Mouse (Mus musculus): ENCODE measurements at regions not wholly inside any gene's neighbourhood (a gene's known extent, or its start where the extent isn't known, plus 50 kb on each side); places are given as distances from the start of the nearest gene placed in this dataset.

- H3K27ac ChIP-seq: no peak overlapping the region
- H3K9me3 ChIP-seq: no peaks in the 10 kb centered on the region
- no peak overlapping the region for H3K4me2 ChIP-seq (replicated peaks)
- no peak overlapping the region for H3K9ac ChIP-seq
- no peak for ATAC-seq
- H3K36me3 ChIP-seq: no peaks in the 10 kb centered on the region
- WGBS: 64% methylated on average over 5 of the region's 5 CpGs
- H3K4me3 ChIP-seq (replicated peaks): no peak overlapping the region
- no peaks in the 10 kb centered on the region for H3K27me3 ChIP-seq (replicated peaks)
- H3K4me1 ChIP-seq (replicated peaks): no peaks in the 10 kb centered on the region
Measured at GRCm38 (mm10) chr9:41238395-41239096, 77.0 kb upstream of the Ubash3b start.

GRCm38 (mm10) chr9:41237265-41237664 is 75.8 kb upstream of the Ubash3b start:
- Histone ChIP-seq H3K9me3 (no peaks in the 10 kb centered on the region), H3K4me2 (replicated peaks) (no peak overlapping the region), H3K27me3 (replicated peaks) (no peaks in the 10 kb centered on the region), H3K4me3 (replicated peaks) (no peak overlapping the region), H3K36me3 (no peaks in the 10 kb centered on the region), H3K27ac (no peak overlapping the region), H3K4me1 (replicated peaks) (no peaks in the 10 kb centered on the region), H3K9ac (no peak overlapping the region)
- WGBS: 91% methylated on average over 5 of the region's 5 CpGs
- ATAC-seq: no peak

GRCm38 (mm10) chr9:41229225-41229582 is 67.7 kb upstream of the Ubash3b start:
- Histone ChIP-seq H3K9me3 (no peaks in the 10 kb centered on the region), H3K9ac (peak overlapping the region; percentile 56), H3K36me3 (no peaks in the 10 kb centered on the region), H3K27ac (peak overlapping the region; percentile 78), H3K4me3 (replicated peaks) (peak overlapping the region; percentile 44), H3K4me2 (replicated peaks) (peak overlapping the region; percentile 81), H3K4me1 (replicated peaks) (peaks cover 6% of the 10 kb centered on the region; the same call in 1 of the 2 replicates), H3K27me3 (replicated peaks) (no peaks in the 10 kb centered on the region)
- WGBS: 10% methylated on average over 5 of the region's 5 CpGs
- peak; percentile 62; the same call in 1 of the 2 replicates for ATAC-seq

- peak overlapping the region; percentile 44 for H3K4me3 ChIP-seq (replicated peaks)
- H3K27me3 ChIP-seq (replicated peaks): no peaks in the 10 kb centered on the region
- peak overlapping the region; percentile 78 for H3K27ac ChIP-seq
- no peaks in the 10 kb centered on the region for H3K36me3 ChIP-seq
- peak overlapping the region; percentile 56 for H3K9ac ChIP-seq
- WGBS: 4% methylated on average over 29 of the region's 29 CpGs
- ATAC-seq: peak; percentile 96
- no peaks in the 10 kb centered on the region for H3K9me3 ChIP-seq
- H3K4me1 ChIP-seq (replicated peaks): peaks cover 6% of the 10 kb centered on the region; the same call in 1 of the 2 replicates
- peak overlapping the region; percentile 81 for H3K4me2 ChIP-seq (replicated peaks)
Measured at GRCm38 (mm10) chr9:41228425-41229224, 67.1 kb upstream of the Ubash3b start.

- Histone ChIP-seq H3K4me1 (replicated peaks) (no peaks in the 10 kb centered on the region), H3K27me3 (replicated peaks) (no peaks in the 10 kb centered on the region), H3K4me3 (replicated peaks) (no peak overlapping the region), H3K9me3 (no peaks in the 10 kb centered on the region), H3K4me2 (replicated peaks) (no peak overlapping the region), H3K36me3 (no peaks in the 10 kb centered on the region), H3K9ac (no peak overlapping the region), H3K27ac (no peak overlapping the region)
- no peak for ATAC-seq
- 35% methylated on average over 11 of the region's 11 CpGs for WGBS
Measured at GRCm38 (mm10) chr9:41223406-41223805, 61.9 kb upstream of the Ubash3b start.

GRCm38 (mm10) chr9:41222346-41223015 is 61.0 kb upstream of the Ubash3b start:
- 68% methylated on average over 16 of the region's 16 CpGs for WGBS
- Histone ChIP-seq H3K27me3 (replicated peaks) (no peaks in the 10 kb centered on the region), H3K4me3 (replicated peaks) (no peak overlapping the region), H3K4me2 (replicated peaks) (no peak overlapping the region), H3K9me3 (no peaks in the 10 kb centered on the region), H3K9ac (no peak overlapping the region), H3K36me3 (no peaks in the 10 kb centered on the region), H3K4me1 (replicated peaks) (no peaks in the 10 kb centered on the region), H3K27ac (no peak overlapping the region)
- no peak for ATAC-seq

GRCm38 (mm10) chr9:41221110-41221790 is 59.8 kb upstream of the Ubash3b start:
- ATAC-seq: no peak
- 80% methylated on average over 4 of the region's 4 CpGs for WGBS

GRCm38 (mm10) chr9:41220105-41220669 is 58.7 kb upstream of the Ubash3b start:
- H3K4me2 ChIP-seq (replicated peaks): no peak overlapping the region
- no peaks in the 10 kb centered on the region for H3K27me3 ChIP-seq (replicated peaks)
- 64% methylated on average over 3 of the region's 3 CpGs for WGBS
- H3K27ac ChIP-seq: no peak overlapping the region
- no peaks in the 10 kb centered on the region for H3K4me1 ChIP-seq (replicated peaks)
- H3K9ac ChIP-seq: no peak overlapping the region
- ATAC-seq: no peak
- H3K36me3 ChIP-seq: no peaks in the 10 kb centered on the region
- no peaks in the 10 kb centered on the region for H3K9me3 ChIP-seq
- H3K4me3 ChIP-seq (replicated peaks): no peak overlapping the region

More at GRCm38 (mm10) chr9:41221110-41221790, 59.8 kb upstream of the Ubash3b start:
- Histone ChIP-seq H3K9me3 (no peaks in the 10 kb centered on the region), H3K27ac (no peak overlapping the region), H3K27me3 (replicated peaks) (no peaks in the 10 kb centered on the region), H3K4me1 (replicated peaks) (no peaks in the 10 kb centered on the region), H3K36me3 (no peaks in the 10 kb centered on the region), H3K4me2 (replicated peaks) (no peak overlapping the region), H3K4me3 (replicated peaks) (no peak overlapping the region), H3K9ac (no peak overlapping the region)

- Histone ChIP-seq H3K9me3 (no peaks in the 10 kb centered on the region), H3K4me1 (replicated peaks) (no peaks in the 10 kb centered on the region), H3K4me3 (replicated peaks) (no peak overlapping the region), H3K9ac (no peak overlapping the region), H3K4me2 (replicated peaks) (no peak overlapping the region), H3K36me3 (no peaks in the 10 kb centered on the region), H3K27me3 (replicated peaks) (no peaks in the 10 kb centered on the region), H3K27ac (no peak overlapping the region)
- 90% methylated on average over 6 of the region's 6 CpGs for WGBS
- no peak for ATAC-seq
Measured at GRCm38 (mm10) chr9:41218702-41219101, 57.2 kb upstream of the Ubash3b start.

GRCm38 (mm10) chr9:41216248-41216647 is 54.8 kb upstream of the Ubash3b start:
- no peaks in the 10 kb centered on the region for H3K27me3 ChIP-seq (replicated peaks)
- H3K9me3 ChIP-seq: no peaks in the 10 kb centered on the region
- 55% methylated on average over 3 of the region's 3 CpGs for WGBS
- H3K27ac ChIP-seq: no peak overlapping the region
- ATAC-seq: no peak
- H3K36me3 ChIP-seq: no peaks in the 10 kb centered on the region
- no peak overlapping the region for H3K9ac ChIP-seq
- H3K4me2 ChIP-seq (replicated peaks): no peak overlapping the region
- H3K4me1 ChIP-seq (replicated peaks): peaks cover 15% of the 10 kb centered on the region
- no peak overlapping the region for H3K4me3 ChIP-seq (replicated peaks)

GRCm38 (mm10) chr9:41215026-41215425 is 53.5 kb upstream of the Ubash3b start:
- Histone ChIP-seq H3K4me2 (replicated peaks) (no peak overlapping the region), H3K27me3 (replicated peaks) (no peaks in the 10 kb centered on the region), H3K27ac (no peak overlapping the region), H3K4me3 (replicated peaks) (no peak overlapping the region), H3K36me3 (no peaks in the 10 kb centered on the region), H3K4me1 (replicated peaks) (peaks cover 15% of the 10 kb centered on the region), H3K9ac (no peak overlapping the region), H3K9me3 (no peaks in the 10 kb centered on the region)
- no peak for ATAC-seq
- 81% methylated on average over 5 of the region's 5 CpGs for WGBS
